Mouse (Mus musculus) ES-E14 (cell line): ENCODE measurements at regions not wholly inside any gene's neighbourhood (a gene's known extent, or its start where the extent isn't known, plus 50 kb on each side); places are given as distances from the start of the nearest gene placed in this dataset.

ENCODE experiments used
- DNase-seq: peaks from one replicate; pipeline ENCODE4 v3.0.0-alpha.2; 2013; ENCODE audit warnings: low read depth, low spot score
- H3K27ac ChIP-seq: 2 replicates; pipeline ENCODE4 v1.5.1; 2012; ENCODE audit warnings: low read depth, mild to moderate bottlenecking, low read length, moderate library complexity, mixed read lengths; ENCODE audit not compliant: poor library complexity, insufficient read depth, severe bottlenecking
- H3K36me3 ChIP-seq: 2 replicates; pipeline ENCODE4 v1.6.1; 2012; ENCODE audit warnings: mild to moderate bottlenecking, low read length, moderate library complexity, mixed read lengths; ENCODE audit not compliant: control insufficient read depth, poor library complexity, insufficient read depth, severe bottlenecking
- H3K4me1 ChIP-seq, 2 experiments: fragments of 150-350 bp in 1 of 2; sonication (generic) in 1 of 2; 2 replicates each; pipeline ENCODE4 v1.6.1; 2012; ENCODE audit warnings: low read length in 2 of 2, mild to moderate bottlenecking in 1 of 2, mixed read lengths in 1 of 2; ENCODE audit not compliant: control insufficient read depth in 2 of 2, insufficient read depth in 2 of 2, poor library complexity in 1 of 2
- H3K4me3 ChIP-seq, 2 experiments: fragments of 150-350 bp in 1 of 2; sonication (generic) in 1 of 2; 2 replicates each; pipeline ENCODE4 v1.5.1; 2012; ENCODE audit warnings: low read length in 2 of 2, low read depth in 1 of 2, mild to moderate bottlenecking in 1 of 2, mixed read lengths in 1 of 2; ENCODE audit not compliant: insufficient read depth in 1 of 2, poor library complexity in 1 of 2, severe bottlenecking in 1 of 2
- H3K9ac ChIP-seq: 2 replicates; pipeline ENCODE4 v1.6.1; 2012; ENCODE audit warnings: low read depth, mild to moderate bottlenecking, low read length, mixed read lengths; ENCODE audit not compliant: poor library complexity, insufficient read depth, severe bottlenecking
- H3K9me3 ChIP-seq: fragments of 150-350 bp; sonication (generic); 2 replicates; pipeline ENCODE4 v1.6.1; 2012; ENCODE audit warnings: low read depth, mild to moderate bottlenecking, low read length; ENCODE audit not compliant: control insufficient read depth, insufficient read depth
- CHD2 ChIP-seq: IDR thresholded peaks from 2 replicates; pipeline ENCODE4 v1.6.1; 2014; ENCODE audit warnings: mild to moderate bottlenecking, low read depth, low read length, inconsistent platforms
- HCFC1 ChIP-seq: IDR thresholded peaks from 2 replicates; pipeline ENCODE4 v1.6.1; 2012; ENCODE audit warnings: low read length, inconsistent platforms, borderline replicate concordance; ENCODE audit not compliant: insufficient read depth
- MAFK ChIP-seq: IDR thresholded peaks from 2 replicates; pipeline ENCODE4 v1.6.1; 2014; ENCODE audit warnings: mild to moderate bottlenecking, low read depth, low read length, inconsistent platforms; ENCODE audit not compliant: insufficient read depth
- ZC3H11A ChIP-seq: IDR thresholded peaks from 2 replicates; pipeline ENCODE4 v1.6.1; 2012; ENCODE audit warnings: low read depth, mild to moderate bottlenecking, inconsistent platforms, low read length, borderline replicate concordance
- ZNF384 ChIP-seq: IDR thresholded peaks from 2 replicates; pipeline ENCODE4 v1.6.1; 2012; ENCODE audit warnings: low read depth, low read length, inconsistent platforms
- in situ Hi-C, 2 experiments: fragments of 600-800 bp; cut with MboI; formaldehyde crosslinking; loops; one replicate each; pipeline ENCODE4 v1.15.1; 2025; ENCODE audit warnings: low sequenced_read_pairs in 2 of 2, inconsistent platforms in 1 of 2; ENCODE audit not compliant: unreplicated experiment in 2 of 2

DNA sequence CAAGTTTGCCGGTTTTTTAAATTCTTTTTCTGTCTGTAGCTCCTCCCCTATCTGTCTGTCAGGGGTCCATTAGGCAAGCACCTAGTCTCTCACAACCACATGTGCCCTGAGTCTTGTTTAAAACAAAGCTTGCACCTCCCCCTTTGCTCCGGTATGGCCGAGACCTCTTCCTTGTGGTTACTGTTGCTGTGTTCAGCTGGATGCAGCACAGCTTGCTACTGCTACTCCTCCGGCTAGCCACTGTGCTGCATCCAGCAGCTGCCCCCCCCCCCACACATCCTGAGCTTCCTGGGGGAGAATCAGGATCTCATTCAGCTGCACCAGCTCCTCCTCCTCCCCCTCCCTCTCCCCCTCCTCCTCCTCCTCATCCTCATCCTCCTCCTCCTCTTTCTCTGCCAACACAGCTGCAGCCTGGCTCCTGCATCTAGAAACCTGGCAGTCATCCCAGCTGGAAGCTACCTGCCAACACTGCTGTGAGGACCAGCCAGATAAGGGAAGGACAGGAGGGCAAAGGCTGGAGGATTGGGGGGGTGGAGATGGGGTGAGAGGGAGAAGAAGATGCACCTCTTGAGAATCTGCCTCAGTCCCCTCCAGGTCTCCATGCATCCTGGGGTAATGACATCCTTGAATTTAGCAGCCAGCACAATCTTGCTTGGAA is 114.8 kb upstream of the Tmem260 start:
- Histone ChIP-seq H3K9ac (no peak overlapping the region), H3K4me3 (no peak overlapping the region), H3K9me3 (no peaks in the 10 kb centered on the region), H3K36me3 (no peaks in the 10 kb centered on the region), H3K4me1 (peaks cover 2% of the 10 kb centered on the region in 2 experiments; a peak in 1 of 4 replicates), H3K27ac (no peak overlapping the region)
- no peak for DNase-seq
- TF ChIP-seq HCFC1 (no peak), CHD2 (no peak), MAFK (no peak), ZC3H11A (no peak), ZNF384 (no peak)
- in situ Hi-C loops = no loop called here

DNA sequence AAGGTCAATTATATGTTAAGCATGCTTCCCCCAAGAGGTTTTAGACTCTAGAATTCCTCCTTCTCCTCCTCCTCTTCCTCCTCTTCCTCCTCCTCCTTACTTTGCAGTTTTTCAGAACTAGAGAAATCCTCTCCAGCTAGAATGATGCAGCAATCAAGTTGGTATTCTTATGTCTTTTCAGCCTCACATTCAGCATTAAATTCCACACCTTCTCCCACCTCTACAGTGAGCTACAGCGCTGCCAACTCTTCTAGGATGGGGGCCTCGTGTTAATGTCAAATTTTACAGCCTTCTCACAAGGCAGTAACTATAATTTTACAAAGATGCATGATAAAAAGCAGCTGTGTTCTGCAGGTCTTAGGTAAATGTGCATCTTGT is 114.3 kb upstream of the Tmem260 start:
- Histone ChIP-seq H3K4me3 (no peak overlapping the region), H3K4me1 (peaks cover 2% of the 10 kb centered on the region in 2 experiments; a peak in 1 of 4 replicates), H3K9ac (no peak overlapping the region), H3K9me3 (no peaks in the 10 kb centered on the region), H3K36me3 (no peaks in the 10 kb centered on the region), H3K27ac (no peak overlapping the region)
- TF ChIP-seq CHD2 (no peak), ZNF384 (no peak), MAFK (no peak), ZC3H11A (no peak), HCFC1 (no peak)
- DNase-seq = no peak
- in situ Hi-C loops = no loop called here

DNA sequence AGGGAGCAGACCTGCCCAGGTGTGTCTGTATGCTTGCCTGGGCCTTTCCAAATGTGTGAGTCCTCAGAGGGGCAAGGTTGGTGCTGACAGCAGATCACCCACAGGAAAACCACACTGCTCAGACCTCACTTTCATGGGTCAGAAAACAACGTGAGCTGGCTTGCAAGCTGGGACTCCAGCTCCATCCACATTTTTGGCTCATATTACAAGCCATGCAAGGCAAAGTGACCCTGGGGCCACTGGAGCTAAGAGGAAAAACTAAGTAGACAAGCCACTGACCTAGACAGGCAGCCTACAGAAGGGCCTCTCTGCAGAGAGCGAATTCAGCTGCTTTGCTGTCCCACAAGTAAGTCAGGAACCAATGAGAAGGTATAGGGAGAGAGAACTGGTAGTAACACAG is 113.7 kb upstream of the Tmem260 start:
- Histone ChIP-seq H3K4me3 (no peak overlapping the region), H3K27ac (no peak overlapping the region), H3K9me3 (no peaks in the 10 kb centered on the region), H3K36me3 (no peaks in the 10 kb centered on the region), H3K4me1 (peaks cover 2% of the 10 kb centered on the region in 2 experiments; a peak in 1 of 4 replicates), H3K9ac (no peak overlapping the region)
- TF ChIP-seq ZNF384 (no peak), MAFK (no peak), ZC3H11A (no peak), HCFC1 (no peak), CHD2 (no peak)
- in situ Hi-C loops = no loop called here
- no peak for DNase-seq

DNA sequence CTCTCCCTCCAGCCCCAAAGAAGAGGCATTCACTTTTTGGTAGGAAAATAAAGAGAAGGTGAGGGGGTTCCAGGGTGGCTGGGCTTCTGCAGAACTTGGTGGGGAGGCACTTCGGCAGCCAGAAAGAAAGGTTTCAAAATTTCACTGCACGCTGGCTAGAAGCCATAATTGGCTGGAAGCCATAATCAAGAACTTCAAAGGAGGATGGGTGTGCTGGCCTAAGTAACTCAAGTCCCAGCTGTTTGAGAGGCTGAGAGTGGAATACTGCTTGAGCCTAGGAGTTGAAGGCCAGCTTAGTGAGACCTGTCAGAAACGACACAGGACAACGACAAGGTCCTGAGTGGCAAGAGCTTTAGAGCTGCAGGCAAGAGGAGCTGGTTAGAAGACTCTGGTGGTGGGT is 113.3 kb upstream of the Tmem260 start:
- no peaks in the 10 kb centered on the region for H3K9me3 ChIP-seq
- H3K4me1 ChIP-seq = peaks cover 2% of the 10 kb centered on the region in 2 experiments; a peak in 1 of 4 replicates
- no peak overlapping the region for H3K4me3 ChIP-seq
- H3K36me3 ChIP-seq = no peaks in the 10 kb centered on the region
- H3K27ac ChIP-seq = no peak overlapping the region
- H3K9ac ChIP-seq = no peak overlapping the region
- no peak for DNase-seq
- in situ Hi-C loops = no loop called here
- TF ChIP-seq CHD2 (no peak), HCFC1 (no peak), ZC3H11A (no peak), ZNF384 (no peak), MAFK (no peak)
